Mouse (Mus musculus): ENCODE data around the gene Pak1.

The Pak1 gene

GRCm38 (mm10) chr7:97788190-97788668, at the start of gene Pak1:
Pak1 (plus strand) TSS chr7:97788541.
- peak; percentile 75 to 78 for DNase-seq (ENCODE audit: low spot score in 2 of 2)

- no peak for DNase-seq (ENCODE audit: low spot score in 2 of 2)
These were observed 47.4 kb upstream of the Pak1 start for GRCm38 (mm10) chr7:97740948-97741347.

- no peak for DNase-seq (ENCODE audit: low spot score in 2 of 2)
These were observed 46.5 kb upstream of the Pak1 start for GRCm38 (mm10) chr7:97741756-97742291.

GRCm38 (mm10) chr7:97745299-97745698, 43.0 kb upstream of the Pak1 start:
- DNase-seq (ENCODE audit: low spot score in 2 of 2) = peak in 1 of 2 experiments; percentile 34

GRCm38 (mm10) chr7:97747176-97747707, 41.1 kb upstream of the Pak1 start:
- no peak for DNase-seq (ENCODE audit: low spot score in 2 of 2)

GRCm38 (mm10) chr7:97747787-97748497, 40.4 kb upstream of the Pak1 start:
- peak; percentile 69 to 72 for DNase-seq (ENCODE audit: low spot score in 2 of 2)

GRCm38 (mm10) chr7:97748527-97749206, 39.7 kb upstream of the Pak1 start:
- no peak for DNase-seq (ENCODE audit: low spot score in 2 of 2)

- DNase-seq (ENCODE audit: low spot score in 2 of 2) = no peak
These were observed 38.8 kb upstream of the Pak1 start for GRCm38 (mm10) chr7:97749207-97750190.

GRCm38 (mm10) chr7:97756967-97757881, 31.1 kb upstream of the Pak1 start:
- no peak for DNase-seq (ENCODE audit: low spot score in 2 of 2)

GRCm38 (mm10) chr7:97764591-97764990, 23.8 kb upstream of the Pak1 start:
- no peak for DNase-seq (ENCODE audit: low spot score in 2 of 2)

- peak; percentile 70 to 73 for DNase-seq (ENCODE audit: low spot score in 2 of 2)
These were observed 23.0 kb upstream of the Pak1 start for GRCm38 (mm10) chr7:97765181-97765962.

GRCm38 (mm10) chr7:97765963-97766347, 22.4 kb upstream of the Pak1 start:
- DNase-seq (ENCODE audit: low spot score in 2 of 2) = no peak

- DNase-seq (ENCODE audit: low spot score in 2 of 2) = no peak
These were observed 21.8 kb upstream of the Pak1 start for GRCm38 (mm10) chr7:97766406-97767166.

- no peak for DNase-seq (ENCODE audit: low spot score in 2 of 2)
These were observed 20.5 kb upstream of the Pak1 start for GRCm38 (mm10) chr7:97767841-97768240.

GRCm38 (mm10) chr7:97769020-97769419, 19.3 kb upstream of the Pak1 start:
- DNase-seq (ENCODE audit: low spot score in 2 of 2) = no peak

- DNase-seq (ENCODE audit: low spot score in 2 of 2) = no peak
These were observed 17.3 kb upstream of the Pak1 start for GRCm38 (mm10) chr7:97770841-97771620.

GRCm38 (mm10) chr7:97775380-97775779, 13.0 kb upstream of the Pak1 start:
- DNase-seq (ENCODE audit: low spot score in 2 of 2) = no peak

GRCm38 (mm10) chr7:97775923-97776322, 12.4 kb upstream of the Pak1 start:
- DNase-seq (ENCODE audit: low spot score in 2 of 2) = no peak
